Mouse (Mus musculus): Measurements from ENCODE around the gene Krtdap. TPM values are rescaled to one million over a fixed set of nuclear protein-coding genes. Genes with fewer than 3 reads are reported as not detected.
"Not testable (repeated sequence)": the region's sequence is repeated elsewhere in the genome, so short reads cannot be mapped to it uniquely, and the experiment has no call there.

Gene Krtdap
- not detected in 2 replicates for polyA plus RNA-seq (2016; fragmentation: Nextera tagmentation; extraction: Ambion mirVana)

GRCm38 (mm10) chr7:30787377-30788022, at the start of gene Krtdap:
Krtdap (plus strand) TSS chr7:30787896.
- 0 out of 2 replicates have a peak, but pooled peaks cover 15% of the 10 kb centered on the region for H3K27me3 ChIP-seq (ENCODE audit: low read depth, poor library complexity, severe bottlenecking)
- no peak for DNase-seq (ENCODE audit: low spot score)
- H3K4me1 ChIP-seq = no peaks in the 10 kb centered on the region
- no peak within 1 kb of the TSS for H3K4me3 ChIP-seq
- no peaks in the 10 kb centered on the region for H3K36me3 ChIP-seq
- WGBS = 54% methylated on average over 15 of the region's 15 CpGs
- H3K27ac ChIP-seq = no peak within 1 kb of the TSS
- H3K9me3 ChIP-seq (replicated peaks) = no peaks in the 10 kb centered on the region

DNA sequence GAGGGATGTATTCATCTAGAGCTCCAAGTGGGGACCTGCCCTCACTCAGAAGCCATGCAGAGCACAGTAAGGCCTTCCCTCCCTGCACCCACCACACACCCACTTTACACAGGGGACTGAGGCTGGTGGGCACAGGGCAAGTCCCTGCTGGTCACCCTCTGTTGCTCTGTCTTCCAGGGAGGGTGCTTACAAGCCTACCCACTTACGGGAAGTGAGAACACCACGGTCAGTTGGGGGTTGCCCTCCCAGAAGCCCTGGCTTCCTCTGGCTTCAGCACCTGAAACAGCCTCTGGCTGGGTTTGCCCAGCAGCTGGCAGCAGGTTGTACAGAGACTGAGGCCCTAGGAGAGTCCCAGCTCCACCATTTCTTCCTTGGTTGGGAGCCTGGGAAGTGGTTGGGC, 45.1 kb upstream of the Krtdap start:
- H3K27ac ChIP-seq; H3K4me3 ChIP-seq; H3K27me3 ChIP-seq (ENCODE audit: low read depth, poor library complexity, severe bottlenecking); H3K4me1 ChIP-seq; H3K9me3 ChIP-seq (replicated peaks); DNase-seq (ENCODE audit: low spot score): not testable (repeated sequence)
- WGBS = 81% methylated on average over 2 of the region's 2 CpGs
- peaks cover 17% of the 10 kb centered on the region for H3K36me3 ChIP-seq

GRCm38 (mm10) chr7:30743617-30744016, 44.1 kb upstream of the Krtdap start, which contains the start of gene Gapdhs:
Gapdhs (minus strand) TSS chr7:30743681.
- WGBS = 76% methylated on average over 3 of the region's 4 CpGs
- H3K4me3 ChIP-seq; H3K27ac ChIP-seq; DNase-seq (ENCODE audit: low spot score); H3K4me1 ChIP-seq; H3K9me3 ChIP-seq (replicated peaks); H3K27me3 ChIP-seq (ENCODE audit: low read depth, poor library complexity, severe bottlenecking): not testable (repeated sequence)
- peaks cover 14% of the 10 kb centered on the region for H3K36me3 ChIP-seq

DNA sequence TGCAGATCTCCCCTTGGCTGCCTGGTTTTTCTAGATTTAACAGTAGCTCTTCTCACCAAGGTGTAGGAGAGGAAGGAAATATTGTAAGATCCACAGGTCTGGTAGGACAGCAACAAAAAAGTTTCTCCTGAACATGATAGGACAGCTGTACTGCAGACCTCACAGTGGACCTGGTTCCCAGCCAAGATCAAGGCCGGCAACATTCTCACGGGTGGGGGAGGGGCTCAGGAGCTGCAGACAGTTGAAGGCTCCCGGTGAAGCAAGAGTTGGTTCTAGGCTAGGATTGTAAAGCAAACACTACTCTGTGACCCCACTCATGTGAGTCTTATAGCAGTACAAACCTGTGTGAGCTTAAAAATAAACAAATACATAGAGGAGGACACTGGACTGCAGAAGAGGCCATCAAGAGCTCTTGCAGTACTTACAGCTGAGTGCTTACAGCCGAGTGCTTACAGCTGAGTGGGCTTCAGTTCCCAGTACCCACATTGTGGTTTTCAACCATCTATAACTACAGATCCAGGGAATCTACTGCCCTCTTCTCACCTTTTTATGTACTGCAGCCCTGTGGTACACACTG, 43.6 kb upstream of the Krtdap start:
- Histone ChIP-seq H3K36me3 (peaks cover 14% of the 10 kb centered on the region), H3K4me1 (no peaks in the 10 kb centered on the region), H3K9me3 (replicated peaks) (no peaks in the 10 kb centered on the region), H3K4me3 (no peak overlapping the region), H3K27me3 (ENCODE audit: low read depth, poor library complexity, severe bottlenecking) (no peaks in the 10 kb centered on the region), H3K27ac (no peak overlapping the region)
- DNase-seq (ENCODE audit: low spot score) = no peak
- WGBS = 47% methylated on average over 4 of the region's 4 CpGs

DNA sequence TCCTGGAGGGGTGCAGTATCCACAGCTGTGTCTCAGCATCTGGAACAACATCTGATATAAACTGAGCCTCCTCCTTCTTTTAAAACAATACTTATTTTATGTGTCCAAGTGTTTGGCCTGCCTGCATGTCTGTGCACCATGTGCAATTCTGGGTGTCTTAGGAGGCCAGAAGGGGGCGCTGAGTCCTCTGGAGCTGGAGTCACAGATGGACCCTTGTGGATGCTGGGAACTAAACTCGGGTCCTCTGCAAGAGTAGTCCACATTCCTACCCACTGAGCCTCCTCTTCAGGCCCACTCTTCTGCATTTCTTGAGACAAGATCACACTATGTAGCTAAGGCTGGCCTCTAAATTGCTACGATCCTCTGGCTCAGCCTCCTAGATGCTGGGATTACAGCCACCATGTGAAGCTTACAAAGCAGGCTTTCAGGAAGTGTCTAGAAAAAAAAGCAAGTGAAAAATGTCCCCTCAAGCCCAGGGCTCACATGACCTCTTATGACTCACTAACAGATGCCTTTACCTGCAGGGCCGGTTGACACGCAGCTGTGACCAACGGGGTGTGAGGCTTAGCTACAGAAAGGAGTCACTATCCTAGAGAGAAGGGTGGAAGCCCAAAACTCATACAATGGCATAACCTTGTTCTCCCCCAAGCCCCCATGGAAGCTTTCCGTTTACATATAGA, 40.0 kb upstream of the Krtdap start:
- peaks cover 6% of the 10 kb centered on the region for H3K36me3 ChIP-seq
- H3K9me3 ChIP-seq (replicated peaks) = no peaks in the 10 kb centered on the region
- H3K27ac ChIP-seq = no peak overlapping the region
- H3K4me3 ChIP-seq = no peak overlapping the region
- DNase-seq (ENCODE audit: low spot score) = no peak
- 87% methylated on average over 7 of the region's 7 CpGs for WGBS
- 0 out of 2 replicates have a peak, but pooled peaks cover 7% of the 10 kb centered on the region for H3K4me1 ChIP-seq
- H3K27me3 ChIP-seq (ENCODE audit: low read depth, poor library complexity, severe bottlenecking) = no peaks in the 10 kb centered on the region

DNA sequence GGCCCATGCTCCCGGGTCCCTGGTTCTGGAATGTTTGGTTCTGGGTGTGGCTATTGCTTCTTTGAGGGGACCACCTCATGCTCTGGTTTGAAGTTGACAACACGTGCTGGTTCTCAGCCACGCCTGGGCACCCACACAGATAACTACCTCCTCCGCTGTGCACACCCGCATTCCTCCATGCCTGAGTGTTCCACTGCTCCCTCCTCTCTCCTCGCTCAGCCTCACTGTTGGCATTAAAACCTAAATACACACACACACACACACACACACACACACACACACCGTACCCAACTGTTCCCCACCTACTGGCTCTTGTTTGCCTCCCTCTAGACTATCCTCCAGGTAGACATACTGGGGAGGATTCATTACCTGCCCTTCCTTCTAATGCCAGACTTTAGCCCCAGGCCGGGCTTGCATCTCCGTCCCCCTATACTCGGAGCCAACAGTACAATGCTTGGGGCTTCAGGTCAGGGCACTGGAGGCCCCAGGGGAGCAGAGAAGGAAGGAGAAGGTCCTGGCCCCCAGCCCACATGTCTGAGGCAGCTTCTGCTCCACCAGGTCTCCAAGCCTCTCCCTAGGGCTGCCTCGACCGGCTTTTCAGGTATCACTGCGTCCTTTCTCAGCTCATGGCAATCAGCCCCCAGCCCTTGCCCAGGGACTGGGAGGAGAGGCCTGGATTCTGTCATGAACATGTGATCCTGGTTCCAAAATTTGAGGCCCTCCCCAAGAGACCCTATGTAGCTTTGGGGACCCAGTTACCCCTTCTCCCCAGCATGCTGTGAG, 37.7 kb upstream of the Krtdap start:
- peaks cover 17% of the 10 kb centered on the region for H3K36me3 ChIP-seq
- no peaks in the 10 kb centered on the region; the same call in 1 of the 2 replicates for H3K9me3 ChIP-seq (replicated peaks)
- 88% methylated on average over 13 of the region's 13 CpGs for WGBS

GRCm38 (mm10) chr7:30751086-30751669, 36.5 kb upstream of the Krtdap start, which contains the start of gene Sbsn:
Sbsn (plus strand) TSS chr7:30751471.
- no peak within 1 kb of the TSS for H3K4me3 ChIP-seq
- 0 out of 2 replicates have a peak, but pooled peaks cover 7% of the 10 kb centered on the region for H3K4me1 ChIP-seq
- 0 out of 2 replicates have a peak within 1 kb of the TSS, but pooled peaks have one; percentile 42 for H3K27ac ChIP-seq
- DNase-seq (ENCODE audit: low spot score) = no peak
- 44% methylated on average over 5 of the region's 5 CpGs for WGBS
- H3K9me3 ChIP-seq (replicated peaks) = no peaks in the 10 kb centered on the region; the same call in 1 of the 2 replicates
- H3K36me3 ChIP-seq = peaks cover 29% of the 10 kb centered on the region
- H3K27me3 ChIP-seq (ENCODE audit: low read depth, poor library complexity, severe bottlenecking) = no peaks in the 10 kb centered on the region

More for the DNA sequence above, 37.7 kb upstream of the Krtdap start:
- H3K4me1 ChIP-seq = 0 out of 2 replicates have a peak, but pooled peaks cover 7% of the 10 kb centered on the region
- DNase-seq (ENCODE audit: low spot score) = no peak
- no peak overlapping the region for H3K4me3 ChIP-seq
- no peak overlapping the region for H3K27ac ChIP-seq
- no peaks in the 10 kb centered on the region for H3K27me3 ChIP-seq (ENCODE audit: low read depth, poor library complexity, severe bottlenecking)

DNA sequence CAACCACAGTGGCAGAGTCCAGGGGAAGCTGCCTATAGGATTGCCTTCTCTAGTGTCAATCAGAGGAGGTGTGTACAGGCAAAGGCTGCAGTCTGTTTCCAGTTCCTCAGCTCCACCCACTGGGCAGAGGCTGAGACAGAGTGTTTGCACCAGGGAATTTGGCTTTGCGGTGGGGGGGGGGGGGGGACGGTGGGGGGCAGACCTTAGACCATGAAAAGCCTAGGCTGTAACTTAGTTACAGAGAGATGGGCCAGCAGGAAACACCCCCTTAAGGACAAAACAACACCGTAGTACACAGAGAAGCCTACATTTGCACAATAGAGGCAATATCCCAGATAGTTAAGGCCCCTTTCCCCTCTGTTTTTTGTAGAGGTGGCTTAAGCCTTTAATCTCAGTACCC, 30.7 kb upstream of the Krtdap start:
- H3K9me3 ChIP-seq (replicated peaks) = no peaks in the 10 kb centered on the region; the same call in 1 of the 2 replicates
- DNase-seq (ENCODE audit: low spot score) = no peak
- peaks cover 6% of the 10 kb centered on the region; the same call in 1 of the 2 replicates for H3K4me1 ChIP-seq
- H3K4me3 ChIP-seq = no peak overlapping the region
- no peaks in the 10 kb centered on the region for H3K27me3 ChIP-seq (ENCODE audit: low read depth, poor library complexity, severe bottlenecking)
- peaks cover 30% of the 10 kb centered on the region for H3K36me3 ChIP-seq
- no peak overlapping the region for H3K27ac ChIP-seq
- WGBS = 74% methylated on average over 3 of the region's 3 CpGs

DNA sequence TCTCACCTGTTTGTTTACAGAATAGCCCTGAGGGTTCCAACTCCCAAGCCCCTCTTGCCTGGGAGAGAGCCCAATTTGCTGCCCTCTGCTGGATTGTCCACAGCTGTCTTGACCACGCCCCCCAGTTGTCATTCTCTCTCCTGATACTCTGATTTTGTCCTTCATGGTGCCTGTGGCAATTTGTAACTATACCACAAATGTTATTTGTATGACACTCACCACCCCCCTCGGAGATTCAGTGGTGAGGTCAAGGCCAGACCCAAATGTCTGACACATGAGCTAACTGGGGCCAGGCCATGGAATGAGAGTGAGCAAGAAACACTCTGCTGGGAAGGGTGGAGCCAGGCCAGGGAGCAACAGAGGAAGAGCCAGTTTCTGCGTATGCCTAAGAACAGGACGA, 28.8 kb upstream of the Krtdap start:
- Histone ChIP-seq H3K4me1 (peaks cover 6% of the 10 kb centered on the region; the same call in 1 of the 2 replicates), H3K9me3 (replicated peaks) (no peaks in the 10 kb centered on the region; the same call in 1 of the 2 replicates), H3K36me3 (peaks cover 28% of the 10 kb centered on the region), H3K27ac (no peak overlapping the region), H3K4me3 (no peak overlapping the region), H3K27me3 (ENCODE audit: low read depth, poor library complexity, severe bottlenecking) (no peaks in the 10 kb centered on the region)
- DNase-seq (ENCODE audit: low spot score) = peak; percentile 52
- WGBS = 42% methylated on average over 4 of the region's 4 CpGs

- no peaks in the 10 kb centered on the region for H3K9me3 ChIP-seq (replicated peaks)
- H3K27me3 ChIP-seq (ENCODE audit: low read depth, poor library complexity, severe bottlenecking) = peaks cover 7% of the 10 kb centered on the region; the same call in 1 of the 2 replicates
- no peak overlapping the region for H3K27ac ChIP-seq
- no peak overlapping the region for H3K4me3 ChIP-seq
- WGBS = 84% methylated on average over 4 of the region's 4 CpGs
- H3K36me3 ChIP-seq = 0 out of 2 replicates have a peak, but pooled peaks cover under 1% of the 10 kb centered on the region
- no peak for DNase-seq (ENCODE audit: low spot score)
- H3K4me1 ChIP-seq = peaks cover 6% of the 10 kb centered on the region; the same call in 1 of the 2 replicates
Measured at GRCm38 (mm10) chr7:30761769-30762352, 25.8 kb upstream of the Krtdap start.

- Histone ChIP-seq H3K27me3 (ENCODE audit: low read depth, poor library complexity, severe bottlenecking) (peaks cover 7% of the 10 kb centered on the region; the same call in 1 of the 2 replicates), H3K27ac (no peak within 1 kb of the TSS), H3K4me3 (no peak within 1 kb of the TSS), H3K9me3 (replicated peaks) (no peaks in the 10 kb centered on the region), H3K4me1 (peaks cover 6% of the 10 kb centered on the region; the same call in 1 of the 2 replicates), H3K36me3 (no peaks in the 10 kb centered on the region)
- DNase-seq (ENCODE audit: low spot score) = no peak
- WGBS = 62% methylated on average over 5 of the region's 5 CpGs
Measured at GRCm38 (mm10) chr7:30763456-30763855, 24.2 kb upstream of the Krtdap start, which contains the start of gene Dmkn. Dmkn (plus strand) TSS chr7:30763756.

Data from limb, embryonic 10.5 days (tissue).